Mouse (Mus musculus): Measurements from ENCODE around the gene Faap100.

GRCm38 (mm10) chr11:120345067-120345681 lies 33.4 kb downstream of the Faap100 start:
- TF ChIP-seq EP300 (IDR thresholded peaks at IDR 0.05; ENCODE audit: low read depth) (peak; percentile 24; the same call in 1 of the 2 replicates), CTCF (IDR thresholded peaks at IDR 0.05; ENCODE audit: low read depth) (no peak)

All from heart, postnatal 0 days (tissue).